Mouse (Mus musculus) right cerebral cortex, postnatal 25 days (tissue): ENCODE measurements around the gene Tent4a.

Experiments used
- DNase-seq: peaks from one replicate; pipeline ENCODE4 v3.0.0; 2022

Tent4a gene

GRCm38 (mm10) chr13:69543595-69543994 is 9.2 kb upstream of the Tent4a start:
- no peak for DNase-seq

- DNase-seq: no peak
Observed at GRCm38 (mm10) chr13:69542571-69543352, 8.3 kb upstream of the Tent4a start.

- peak; percentile 61 for DNase-seq
Observed at GRCm38 (mm10) chr13:69541776-69542175, 7.4 kb upstream of the Tent4a start.

GRCm38 (mm10) chr13:69541209-69541608 is 6.8 kb upstream of the Tent4a start:
- DNase-seq: no peak

GRCm38 (mm10) chr13:69538327-69538726 is 3.9 kb upstream of the Tent4a start:
- DNase-seq: no peak

- DNase-seq: no peak
Observed at GRCm38 (mm10) chr13:69537366-69537765, 2.9 kb upstream of the Tent4a start.

- no peak for DNase-seq
Observed at GRCm38 (mm10) chr13:69536021-69536420, 1.6 kb upstream of the Tent4a start.

GRCm38 (mm10) chr13:69534654-69535551 is 486 bp upstream of the Tent4a start:
- peak; percentile 98 for DNase-seq

GRCm38 (mm10) chr13:69533405-69534333 is 748 bp downstream of the Tent4a start, which contains the start of gene Nsun2:
Nsun2 (plus strand) TSS chr13:69533746.
- DNase-seq: peak; percentile 66

- DNase-seq: no peak
Observed at GRCm38 (mm10) chr13:69532893-69533404, 1.5 kb downstream of the Tent4a start.

GRCm38 (mm10) chr13:69532101-69532892 is 2.1 kb downstream of the Tent4a start:
- no peak for DNase-seq

- no peak for DNase-seq
Observed at GRCm38 (mm10) chr13:69531431-69531830, 3.0 kb downstream of the Tent4a start.

GRCm38 (mm10) chr13:69530951-69531350 is 3.5 kb downstream of the Tent4a start:
- DNase-seq: no peak

- DNase-seq: no peak
Observed at GRCm38 (mm10) chr13:69530156-69530555, 4.3 kb downstream of the Tent4a start.

GRCm38 (mm10) chr13:69528531-69528930 is 5.9 kb downstream of the Tent4a start:
- no peak for DNase-seq

GRCm38 (mm10) chr13:69525867-69526266 is 8.6 kb downstream of the Tent4a start:
- DNase-seq: no peak

GRCm38 (mm10) chr13:69524158-69524530 is 10.3 kb downstream of the Tent4a start:
- no peak for DNase-seq

- no peak for DNase-seq
Observed at GRCm38 (mm10) chr13:69523444-69524157, 10.8 kb downstream of the Tent4a start.

GRCm38 (mm10) chr13:69522161-69522791 is 12.1 kb downstream of the Tent4a start:
- DNase-seq: no peak

GRCm38 (mm10) chr13:69519137-69519536 is 15.3 kb downstream of the Tent4a start:
- DNase-seq: no peak
